Mouse (Mus musculus): Measurements from ENCODE around the gene March7.

DNA sequence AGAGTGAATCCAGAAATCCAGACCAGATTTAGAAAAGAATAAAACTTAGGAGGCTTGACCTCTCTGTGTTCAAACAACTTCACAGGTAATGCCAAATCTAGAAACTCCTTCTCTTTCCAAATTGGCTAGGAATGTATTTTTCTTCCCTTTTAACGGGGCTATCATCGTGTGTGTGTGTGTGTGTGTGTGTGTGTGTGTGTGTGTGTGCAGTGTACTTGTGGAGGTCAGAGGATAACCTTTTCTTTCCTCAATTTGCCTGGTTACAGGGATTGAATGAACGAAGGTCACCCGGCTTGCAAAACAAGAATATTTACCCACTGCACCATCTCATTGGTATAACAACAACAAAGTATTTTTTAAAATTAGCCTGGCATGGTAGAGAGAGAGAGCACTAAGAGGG lies 72.9 kb downstream of the March7 start:
- TF ChIP-seq CTCF (IDR thresholded peaks at IDR 0.05; ENCODE audit: borderline replicate concordance, insufficient read depth, low read length): no peak
- no peak for TF ChIP-seq POLR2A (IDR thresholded peaks at IDR 0.05; ENCODE audit: low read depth, low read length)
